Mouse (Mus musculus): ENCODE results near the gene Prkar1b. TPM values are rescaled to one million over a fixed set of nuclear protein-coding genes. Genes with fewer than 3 reads are reported as not detected.

The Prkar1b gene
- polyA plus RNA-seq, 1 experiment from 2014 or later: 5.3 TPM

GRCm38 (mm10) chr5:139024351-139025105, 125.3 kb downstream of the Prkar1b start:
- ATAC-seq (replicated peaks; ENCODE audit: low FRiP score): no peak
- no peaks in the 10 kb centered on the region for H3K27me3 ChIP-seq (replicated peaks; ENCODE audit: control insufficient read depth, insufficient read depth, low read length)
- no peak for DNase-seq (ENCODE audit: low spot score)
- H3K9me3 ChIP-seq (ENCODE audit: control insufficient read depth, low read length): no peaks in the 10 kb centered on the region
- H3K4me3 ChIP-seq (ENCODE audit: low read depth, low read length): no peak overlapping the region
- H3K36me3 ChIP-seq (ENCODE audit: control insufficient read depth, insufficient read depth, low read length): no peaks in the 10 kb centered on the region
- no peaks in the 10 kb centered on the region for H3K4me1 ChIP-seq (replicated peaks; ENCODE audit: control insufficient read depth, insufficient read depth, low read length)
- no peak overlapping the region for H3K9ac ChIP-seq (ENCODE audit: low read depth, low read length)
- WGBS: 40% methylated on average over 12 of the region's 12 CpGs
- no peak overlapping the region for H3K4me2 ChIP-seq
- no peak overlapping the region for H3K27ac ChIP-seq (ENCODE audit: low read depth, low read length)

- no peak overlapping the region for H3K4me2 ChIP-seq
- no peaks in the 10 kb centered on the region for H3K27me3 ChIP-seq (replicated peaks; ENCODE audit: control insufficient read depth, insufficient read depth, low read length)
- no peak overlapping the region for H3K4me3 ChIP-seq (ENCODE audit: low read depth, low read length)
- no peak overlapping the region for H3K27ac ChIP-seq (ENCODE audit: low read depth, low read length)
- WGBS: 61% methylated on average over 6 of the region's 6 CpGs
- DNase-seq (ENCODE audit: low spot score) (no peak), ATAC-seq (replicated peaks; ENCODE audit: low FRiP score) (no peak)
- no peaks in the 10 kb centered on the region for H3K36me3 ChIP-seq (ENCODE audit: control insufficient read depth, insufficient read depth, low read length)
- no peak overlapping the region for H3K9ac ChIP-seq (ENCODE audit: low read depth, low read length)
- no peaks in the 10 kb centered on the region for H3K9me3 ChIP-seq (ENCODE audit: control insufficient read depth, low read length)
- no peaks in the 10 kb centered on the region for H3K4me1 ChIP-seq (replicated peaks; ENCODE audit: control insufficient read depth, insufficient read depth, low read length)
Measured at GRCm38 (mm10) chr5:139020595-139020994, 129.2 kb downstream of the Prkar1b start.

- ATAC-seq (replicated peaks; ENCODE audit: low FRiP score) (no peak), DNase-seq (ENCODE audit: low spot score) (no peak)
- Histone ChIP-seq H3K9ac (ENCODE audit: low read depth, low read length) (no peak overlapping the region), H3K27ac (ENCODE audit: low read depth, low read length) (no peak overlapping the region), H3K4me3 (ENCODE audit: low read depth, low read length) (no peak overlapping the region), H3K4me1 (replicated peaks; ENCODE audit: control insufficient read depth, insufficient read depth, low read length) (no peaks in the 10 kb centered on the region), H3K9me3 (ENCODE audit: control insufficient read depth, low read length) (no peaks in the 10 kb centered on the region), H3K4me2 (no peak overlapping the region), H3K27me3 (replicated peaks; ENCODE audit: control insufficient read depth, insufficient read depth, low read length) (no peaks in the 10 kb centered on the region), H3K36me3 (ENCODE audit: control insufficient read depth, insufficient read depth, low read length) (no peaks in the 10 kb centered on the region)
- 66% methylated on average over 15 of the region's 15 CpGs for WGBS
Measured at GRCm38 (mm10) chr5:139017371-139018124, 132.3 kb downstream of the Prkar1b start.

DNA sequence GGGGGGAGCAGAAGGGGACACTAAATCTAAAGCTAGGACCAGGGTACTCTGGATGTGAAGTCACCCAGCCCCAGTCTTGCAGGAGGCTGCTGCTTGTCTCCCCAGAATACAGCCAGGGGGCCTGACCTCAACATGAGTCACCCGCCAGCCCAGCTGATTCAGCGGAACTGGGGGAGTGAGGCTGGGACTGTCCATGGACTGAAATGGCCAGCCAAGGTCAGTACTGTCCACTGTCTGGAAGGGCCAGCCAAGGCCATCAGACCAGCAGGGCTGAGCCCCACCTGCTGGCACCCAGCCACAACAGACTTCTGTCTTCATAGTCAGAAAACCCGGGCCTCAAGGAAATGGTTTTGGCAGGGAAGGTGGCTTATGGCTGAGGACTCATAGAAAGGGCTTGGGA, 134.7 kb downstream of the Prkar1b start:
- DNase-seq (ENCODE audit: low spot score) (no peak), ATAC-seq (replicated peaks; ENCODE audit: low FRiP score) (peak; percentile 56; the same call in 1 of the 2 replicates)
- H3K4me2 ChIP-seq: no peak overlapping the region
- H3K4me1 ChIP-seq (replicated peaks; ENCODE audit: control insufficient read depth, insufficient read depth, low read length): no peaks in the 10 kb centered on the region
- 55% methylated on average over 3 of the region's 3 CpGs for WGBS
- H3K9me3 ChIP-seq (ENCODE audit: control insufficient read depth, low read length): no peaks in the 10 kb centered on the region
- H3K4me3 ChIP-seq (ENCODE audit: low read depth, low read length): no peak overlapping the region
- no peaks in the 10 kb centered on the region for H3K27me3 ChIP-seq (replicated peaks; ENCODE audit: control insufficient read depth, insufficient read depth, low read length)
- no peaks in the 10 kb centered on the region for H3K36me3 ChIP-seq (ENCODE audit: control insufficient read depth, insufficient read depth, low read length)
- H3K9ac ChIP-seq (ENCODE audit: low read depth, low read length): no peak overlapping the region
- no peak overlapping the region for H3K27ac ChIP-seq (ENCODE audit: low read depth, low read length)

DNA sequence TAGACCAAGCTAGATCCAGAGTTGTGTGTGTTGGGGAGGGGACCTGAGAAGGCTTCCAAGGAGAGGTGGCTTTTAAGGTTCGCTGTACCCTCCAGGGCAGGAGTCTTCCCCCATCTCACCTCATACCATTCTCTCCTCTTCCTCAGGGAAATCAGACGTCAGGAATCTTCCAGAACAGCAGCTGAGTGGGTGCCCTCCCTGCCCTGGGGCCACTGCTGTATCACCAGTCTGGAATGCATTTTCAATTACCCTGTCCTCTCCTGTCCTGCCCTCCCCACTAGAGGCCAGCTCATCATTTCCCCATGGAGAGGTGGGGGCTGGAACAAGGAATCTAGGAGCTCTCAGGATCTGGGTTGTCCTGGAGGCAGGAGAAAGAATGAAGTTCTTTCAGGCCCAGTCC, 139.2 kb downstream of the Prkar1b start:
- H3K36me3 ChIP-seq (ENCODE audit: control insufficient read depth, insufficient read depth, low read length): no peaks in the 10 kb centered on the region
- H3K4me1 ChIP-seq (replicated peaks; ENCODE audit: control insufficient read depth, insufficient read depth, low read length): no peaks in the 10 kb centered on the region
- H3K9ac ChIP-seq (ENCODE audit: low read depth, low read length): no peak overlapping the region
- no peak for ATAC-seq (replicated peaks; ENCODE audit: low FRiP score)
- no peak overlapping the region for H3K27ac ChIP-seq (ENCODE audit: low read depth, low read length)
- H3K27me3 ChIP-seq (replicated peaks; ENCODE audit: control insufficient read depth, insufficient read depth, low read length): no peaks in the 10 kb centered on the region; the same call in 1 of the 2 replicates
- DNase-seq (ENCODE audit: low spot score): no peak
- no peak overlapping the region for H3K4me3 ChIP-seq (ENCODE audit: low read depth, low read length)
- H3K4me2 ChIP-seq: no peak overlapping the region
- H3K9me3 ChIP-seq (ENCODE audit: control insufficient read depth, low read length): no peaks in the 10 kb centered on the region
- 63% methylated on average over 2 of the region's 2 CpGs for WGBS

GRCm38 (mm10) chr5:139007141-139007775, 142.5 kb downstream of the Prkar1b start:
- 48% methylated on average over 4 of the region's 4 CpGs for WGBS
- no peak for ATAC-seq (replicated peaks; ENCODE audit: low FRiP score)

DNA sequence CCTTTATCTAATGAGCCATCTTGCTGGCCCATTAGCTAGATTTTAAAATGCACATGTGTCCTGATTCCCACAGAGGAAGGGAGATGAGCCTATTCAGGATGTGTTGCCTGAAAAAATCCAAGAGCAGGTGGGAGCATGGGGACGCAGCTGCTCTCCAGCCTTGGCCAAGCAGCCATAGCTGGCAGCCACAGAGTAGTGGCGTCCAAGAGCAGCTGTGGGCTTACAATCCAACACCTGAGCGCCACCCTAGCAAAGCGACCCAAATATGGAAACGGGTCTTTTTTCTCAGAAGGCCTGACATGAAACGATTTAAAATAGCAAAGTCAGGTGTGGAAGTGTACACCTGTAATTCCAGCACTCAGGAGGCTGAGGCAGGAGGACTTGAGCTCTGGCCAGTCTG, 145.2 kb downstream of the Prkar1b start:
- no peak for ATAC-seq (replicated peaks; ENCODE audit: low FRiP score)
- 74% methylated on average over 6 of the region's 6 CpGs for WGBS
- no peak overlapping the region for H3K4me2 ChIP-seq

More at GRCm38 (mm10) chr5:139007141-139007775, 142.5 kb downstream of the Prkar1b start:
- H3K4me1 ChIP-seq (replicated peaks; ENCODE audit: control insufficient read depth, insufficient read depth, low read length): no peaks in the 10 kb centered on the region
- H3K4me2 ChIP-seq: no peak overlapping the region
- H3K9ac ChIP-seq (ENCODE audit: low read depth, low read length): no peak overlapping the region
- H3K27me3 ChIP-seq (replicated peaks; ENCODE audit: control insufficient read depth, insufficient read depth, low read length): peaks cover 2% of the 10 kb centered on the region; the same call in 1 of the 2 replicates
- no peak overlapping the region for H3K27ac ChIP-seq (ENCODE audit: low read depth, low read length)
- H3K36me3 ChIP-seq (ENCODE audit: control insufficient read depth, insufficient read depth, low read length): no peaks in the 10 kb centered on the region
- H3K9me3 ChIP-seq (ENCODE audit: control insufficient read depth, low read length): no peaks in the 10 kb centered on the region
- no peak for DNase-seq (ENCODE audit: low spot score)
- no peak overlapping the region for H3K4me3 ChIP-seq (ENCODE audit: low read depth, low read length)

DNA sequence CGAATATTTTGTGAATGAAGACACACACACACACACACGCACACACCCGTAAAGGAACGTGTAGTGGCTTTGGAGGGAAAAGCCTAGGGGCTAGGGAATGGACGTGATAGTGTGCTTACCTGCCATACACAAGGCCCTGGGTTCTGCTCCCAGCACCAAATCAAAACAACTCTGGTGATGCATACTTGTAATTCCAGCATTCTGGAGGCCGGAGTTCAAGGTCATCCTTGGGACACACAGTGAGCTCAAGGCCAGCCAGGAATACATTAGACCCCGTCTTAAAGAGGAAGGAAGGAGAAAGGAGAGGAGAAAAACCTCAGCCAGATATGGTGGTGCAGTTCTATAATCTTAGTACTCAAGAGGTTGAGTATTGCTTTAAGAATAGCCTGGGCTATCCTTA, 150.1 kb downstream of the Prkar1b start:
- no peak overlapping the region for H3K9ac ChIP-seq (ENCODE audit: low read depth, low read length)

More for the DNA sequence above, 145.2 kb downstream of the Prkar1b start:
- Histone ChIP-seq H3K4me3 (ENCODE audit: low read depth, low read length) (no peak overlapping the region), H3K9me3 (ENCODE audit: control insufficient read depth, low read length) (no peaks in the 10 kb centered on the region), H3K36me3 (ENCODE audit: control insufficient read depth, insufficient read depth, low read length) (no peaks in the 10 kb centered on the region), H3K4me1 (replicated peaks; ENCODE audit: control insufficient read depth, insufficient read depth, low read length) (no peaks in the 10 kb centered on the region), H3K27ac (ENCODE audit: low read depth, low read length) (no peak overlapping the region), H3K9ac (ENCODE audit: low read depth, low read length) (no peak overlapping the region), H3K27me3 (replicated peaks; ENCODE audit: control insufficient read depth, insufficient read depth, low read length) (peaks cover 12% of the 10 kb centered on the region)
- DNase-seq (ENCODE audit: low spot score): no peak

More for the DNA sequence above, 150.1 kb downstream of the Prkar1b start:
- DNase-seq (ENCODE audit: low spot score) (no peak), ATAC-seq (replicated peaks; ENCODE audit: low FRiP score) (no peak)
- Histone ChIP-seq H3K27ac (ENCODE audit: low read depth, low read length) (no peak overlapping the region), H3K4me2 (no peak overlapping the region), H3K27me3 (replicated peaks; ENCODE audit: control insufficient read depth, insufficient read depth, low read length) (peaks cover 59% of the 10 kb centered on the region), H3K9me3 (ENCODE audit: control insufficient read depth, low read length) (no peaks in the 10 kb centered on the region), H3K4me3 (ENCODE audit: low read depth, low read length) (no peak overlapping the region), H3K4me1 (replicated peaks; ENCODE audit: control insufficient read depth, insufficient read depth, low read length) (peaks cover 16% of the 10 kb centered on the region), H3K36me3 (ENCODE audit: control insufficient read depth, insufficient read depth, low read length) (no peaks in the 10 kb centered on the region)
- WGBS: 65% methylated on average over 7 of the region's 7 CpGs
